Mouse (Mus musculus) stomach, embryonic 16.5 days (tissue): ENCODE data around the gene Nt5e. TPM values are rescaled to one million over a fixed set of nuclear protein-coding genes. Genes with fewer than 3 reads are reported as not detected.
A peak's percentile ranks its signal among the peaks of the same experiment; 100 is the strongest.

Source experiments
- ATAC-seq: fragments of 200-750 bp; cut with Nextera tagmentation; 2 replicates; pipeline ENCODE4 v1.8.0; 2017; ENCODE audit warnings: moderate number of reproducible peaks, moderate TSS enrichment; ENCODE audit not compliant: insufficient read depth, low FRiP score
- H3K27ac ChIP-seq: fragments of 300-500 bp; sonication (generic); 2 replicates; pipeline ENCODE4 v1.5.1; 2014; ENCODE audit warnings: low read length
- H3K27me3 ChIP-seq: fragments of 300-500 bp; sonication (generic); 2 replicates; pipeline ENCODE4 v1.6.1; 2014; ENCODE audit warnings: low read length, control low read depth, mixed read lengths; ENCODE audit not compliant: control insufficient read depth, insufficient read depth
- H3K36me3 ChIP-seq: fragments of 300-500 bp; sonication (generic); 2 replicates; pipeline ENCODE4 v1.6.1; 2014; ENCODE audit warnings: low read length; ENCODE audit not compliant: control insufficient read depth, insufficient read depth
- H3K4me1 ChIP-seq: fragments of 300-500 bp; sonication (generic); 2 replicates; pipeline ENCODE4 v1.6.1; 2014; ENCODE audit warnings: low read length, control low read depth, mixed read lengths; ENCODE audit not compliant: control insufficient read depth, insufficient read depth
- H3K4me2 ChIP-seq: fragments of 300-500 bp; sonication (generic); 2 replicates; pipeline ENCODE4 v1.6.1; 2014; ENCODE audit warnings: low read depth, low read length, mixed read lengths
- H3K4me3 ChIP-seq: fragments of 300-500 bp; sonication (generic); replicated peaks from 2 replicates; pipeline ENCODE4 v1.5.1; 2014; ENCODE audit warnings: mild to moderate bottlenecking, low read length
- H3K9ac ChIP-seq: fragments of 300-500 bp; sonication (generic); 2 replicates; pipeline ENCODE4 v1.6.1; 2014; ENCODE audit warnings: low read length
- H3K9me3 ChIP-seq: fragments of 300-500 bp; sonication (generic); replicated peaks from 2 replicates; pipeline ENCODE4 v1.6.1; 2016; ENCODE audit warnings: low read length, control low read depth; ENCODE audit not compliant: control insufficient read depth
- WGBS: fragments of 180-500 bp; shearing (Covaris S2); extraction: QIAGEN DNeasy Blood & Tissue Kit; methylation state at CpG from one replicate; pipeline ENCODE4 v1.1.7; 2014; 5-methylcytosine and 5-hydroxymethylcytosine counted together
- polyA plus RNA-seq: library from polyadenylated mRNA; unstranded; fragments of >200 nt; fragmentation: Nextera tagmentation; extraction: Ambion mirVana; gene quantifications from 2 replicates; pipeline ENCODE4 v1.2.1, GENCODE M21; 2015

Gene Nt5e
- polyA plus RNA-seq, 1 experiment from 2014 or later = 6.5 TPM

GRCm38 (mm10) chr9:88335839-88336238 lies 8.8 kb downstream of the Nt5e start:
- H3K4me1 ChIP-seq = no peaks in the 10 kb centered on the region; the same call in 1 of the 2 replicates
- H3K27ac ChIP-seq = no peak overlapping the region
- H3K9me3 ChIP-seq = no peaks in the 10 kb centered on the region
- ATAC-seq = no peak
- no peaks in the 10 kb centered on the region for H3K27me3 ChIP-seq
- H3K4me2 ChIP-seq = no peak overlapping the region
- H3K9ac ChIP-seq = no peak overlapping the region
- no peak overlapping the region for H3K4me3 ChIP-seq
- WGBS = 80% methylated on average over 2 of the region's 2 CpGs
- H3K36me3 ChIP-seq = no peaks in the 10 kb centered on the region

GRCm38 (mm10) chr9:88340819-88341218 lies 13.8 kb downstream of the Nt5e start:
- ATAC-seq = no peak
- H3K9ac ChIP-seq = no peak overlapping the region
- H3K27ac ChIP-seq = no peak overlapping the region
- H3K9me3 ChIP-seq = no peaks in the 10 kb centered on the region
- no peaks in the 10 kb centered on the region for H3K36me3 ChIP-seq
- WGBS = 81% methylated on average over 3 of the region's 3 CpGs
- H3K4me1 ChIP-seq = no peaks in the 10 kb centered on the region
- H3K4me2 ChIP-seq = no peak overlapping the region
- H3K27me3 ChIP-seq = no peaks in the 10 kb centered on the region
- H3K4me3 ChIP-seq = no peak overlapping the region

GRCm38 (mm10) chr9:88342241-88342640 lies 15.2 kb downstream of the Nt5e start:
- ATAC-seq = no peak
- Histone ChIP-seq H3K9ac (no peak overlapping the region), H3K27me3 (no peaks in the 10 kb centered on the region), H3K27ac (no peak overlapping the region), H3K9me3 (no peaks in the 10 kb centered on the region), H3K4me1 (no peaks in the 10 kb centered on the region), H3K4me3 (no peak overlapping the region), H3K36me3 (no peaks in the 10 kb centered on the region), H3K4me2 (no peak overlapping the region)
- 80% methylated on average over 7 of the region's 7 CpGs for WGBS

DNA sequence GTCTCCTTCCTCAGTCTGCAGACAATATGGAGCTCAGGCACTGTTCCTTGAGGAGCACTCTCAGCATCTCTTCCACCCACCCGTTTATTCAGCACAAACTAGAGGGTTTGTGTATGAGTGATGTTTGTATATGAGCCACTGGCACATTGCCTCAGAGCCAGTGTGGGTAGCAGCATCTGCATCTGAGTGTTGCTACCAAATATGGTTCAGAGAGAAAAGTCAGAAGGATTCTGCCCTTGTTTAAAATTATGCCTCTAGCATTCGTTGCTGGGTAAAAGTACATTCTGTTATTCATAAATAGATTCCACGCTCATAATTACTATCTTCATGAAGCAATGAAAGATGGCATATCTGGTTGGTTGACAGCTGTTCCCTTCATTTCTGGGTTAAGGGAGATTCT lies 15.7 kb downstream of the Nt5e start:
- H3K4me3 ChIP-seq = no peak overlapping the region
- H3K9ac ChIP-seq = no peak overlapping the region
- no peaks in the 10 kb centered on the region for H3K36me3 ChIP-seq
- no peak for ATAC-seq
- H3K27ac ChIP-seq = no peak overlapping the region
- H3K27me3 ChIP-seq = no peaks in the 10 kb centered on the region
- no peak overlapping the region for H3K4me2 ChIP-seq
- 72% methylated on average over 3 of the region's 3 CpGs for WGBS
- H3K4me1 ChIP-seq = no peaks in the 10 kb centered on the region
- no peaks in the 10 kb centered on the region for H3K9me3 ChIP-seq

- WGBS = 83% methylated on average over 2 of the region's 2 CpGs
- no peak overlapping the region for H3K9ac ChIP-seq
- no peaks in the 10 kb centered on the region for H3K9me3 ChIP-seq
- H3K4me1 ChIP-seq = no peaks in the 10 kb centered on the region
- H3K4me2 ChIP-seq = no peak overlapping the region
- ATAC-seq = no peak
- H3K36me3 ChIP-seq = no peaks in the 10 kb centered on the region
- no peak overlapping the region for H3K4me3 ChIP-seq
- H3K27ac ChIP-seq = no peak overlapping the region
- no peaks in the 10 kb centered on the region for H3K27me3 ChIP-seq
Measured at GRCm38 (mm10) chr9:88344424-88344823, 17.4 kb downstream of the Nt5e start.

GRCm38 (mm10) chr9:88346857-88347256 lies 19.9 kb downstream of the Nt5e start:
- no peaks in the 10 kb centered on the region for H3K9me3 ChIP-seq
- 68% methylated on average over 5 of the region's 5 CpGs for WGBS
- H3K9ac ChIP-seq = no peak overlapping the region
- H3K27me3 ChIP-seq = no peaks in the 10 kb centered on the region
- H3K4me1 ChIP-seq = no peaks in the 10 kb centered on the region
- H3K4me2 ChIP-seq = no peak overlapping the region
- no peak for ATAC-seq
- no peaks in the 10 kb centered on the region for H3K36me3 ChIP-seq
- H3K27ac ChIP-seq = no peak overlapping the region
- H3K4me3 ChIP-seq = no peak overlapping the region

GRCm38 (mm10) chr9:88348623-88349022 lies 21.6 kb downstream of the Nt5e start:
- Histone ChIP-seq H3K4me3 (no peak overlapping the region), H3K9ac (no peak overlapping the region), H3K4me1 (no peaks in the 10 kb centered on the region), H3K36me3 (no peaks in the 10 kb centered on the region), H3K27ac (no peak overlapping the region), H3K4me2 (no peak overlapping the region), H3K27me3 (no peaks in the 10 kb centered on the region), H3K9me3 (no peaks in the 10 kb centered on the region)
- WGBS = 89% methylated on average over 6 of the region's 6 CpGs
- no peak for ATAC-seq

DNA sequence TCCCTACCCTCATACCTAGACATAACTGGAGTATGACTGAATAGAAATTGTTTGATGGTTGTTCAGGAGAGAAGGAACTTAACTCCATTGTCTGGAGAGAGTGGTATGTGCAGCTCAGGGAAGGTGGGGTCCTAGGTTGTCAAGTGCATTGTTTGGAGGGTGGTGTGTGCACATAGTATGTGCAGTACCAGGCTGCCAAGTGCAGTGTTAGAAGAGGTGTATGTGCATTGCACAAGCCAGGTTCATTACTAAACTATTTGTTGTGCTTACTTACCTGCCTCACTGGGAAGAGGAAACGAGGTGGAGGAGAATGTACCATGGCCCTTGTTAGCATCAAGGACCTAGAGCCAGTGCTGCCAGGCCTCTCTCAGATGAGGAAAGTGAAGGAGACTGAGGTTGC lies 23.3 kb downstream of the Nt5e start:
- H3K9ac ChIP-seq = no peak overlapping the region
- no peaks in the 10 kb centered on the region for H3K9me3 ChIP-seq
- H3K4me1 ChIP-seq = no peaks in the 10 kb centered on the region
- 77% methylated on average over 1 of the region's 1 CpGs for WGBS
- no peak for ATAC-seq
- no peak overlapping the region; the same call in 1 of the 2 replicates for H3K27ac ChIP-seq
- no peaks in the 10 kb centered on the region for H3K27me3 ChIP-seq
- H3K36me3 ChIP-seq = no peaks in the 10 kb centered on the region
- no peak overlapping the region for H3K4me2 ChIP-seq
- no peak overlapping the region for H3K4me3 ChIP-seq

- no peaks in the 10 kb centered on the region for H3K27me3 ChIP-seq
- H3K27ac ChIP-seq = no peak overlapping the region
- H3K4me2 ChIP-seq = no peak overlapping the region
- no peaks in the 10 kb centered on the region for H3K9me3 ChIP-seq
- H3K4me1 ChIP-seq = no peaks in the 10 kb centered on the region
- no peak overlapping the region for H3K4me3 ChIP-seq
- H3K9ac ChIP-seq = no peak overlapping the region
- no peaks in the 10 kb centered on the region for H3K36me3 ChIP-seq
- ATAC-seq = peak; percentile 64; the same call in 1 of the 2 replicates
- 24% methylated on average over 3 of the region's 3 CpGs for WGBS
Measured at GRCm38 (mm10) chr9:88351163-88351562, 24.2 kb downstream of the Nt5e start.

- ATAC-seq = no peak
- Histone ChIP-seq H3K4me1 (no peaks in the 10 kb centered on the region), H3K27me3 (no peaks in the 10 kb centered on the region), H3K9ac (no peak overlapping the region), H3K27ac (no peak overlapping the region), H3K36me3 (no peaks in the 10 kb centered on the region), H3K9me3 (no peaks in the 10 kb centered on the region), H3K4me2 (no peak overlapping the region), H3K4me3 (no peak overlapping the region)
- WGBS = 73% methylated on average over 6 of the region's 6 CpGs
Measured at GRCm38 (mm10) chr9:88352741-88353140, 25.7 kb downstream of the Nt5e start.
